Mouse (Mus musculus): ENCODE measurements around the gene Fermt3. TPM values are rescaled to one million over a fixed set of nuclear protein-coding genes. Genes with fewer than 3 reads are reported as not detected.

The Fermt3 gene
- 7.1 and 19.9 TPM in 2 replicates for polyA plus RNA-seq (2015; fragmentation: Nextera tagmentation; extraction: Ambion mirVana)

DNA sequence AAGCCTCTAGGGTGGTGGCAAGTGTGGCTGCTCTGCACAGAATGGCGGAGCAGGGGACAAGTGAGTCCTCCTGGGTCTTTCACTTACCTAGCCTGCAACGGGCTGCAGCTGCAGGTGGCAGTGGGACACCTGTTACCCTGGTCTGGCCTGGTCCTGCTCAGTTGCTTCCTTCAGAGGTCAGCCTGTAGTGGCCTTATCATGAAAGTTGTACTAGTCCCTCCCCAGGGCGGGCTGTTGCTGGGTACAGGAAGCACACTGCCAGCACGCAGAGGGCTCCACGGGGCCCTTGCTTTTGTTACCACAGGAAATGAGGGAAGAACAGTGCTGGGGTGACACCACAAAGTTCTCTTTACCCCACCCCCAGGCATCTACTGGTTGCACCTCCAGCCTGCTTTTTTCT, at the start of gene Fermt3:
TSS of gene Fermt3 (minus strand) at position 279 of the 400 bp plus-strand sequence.

DNA sequence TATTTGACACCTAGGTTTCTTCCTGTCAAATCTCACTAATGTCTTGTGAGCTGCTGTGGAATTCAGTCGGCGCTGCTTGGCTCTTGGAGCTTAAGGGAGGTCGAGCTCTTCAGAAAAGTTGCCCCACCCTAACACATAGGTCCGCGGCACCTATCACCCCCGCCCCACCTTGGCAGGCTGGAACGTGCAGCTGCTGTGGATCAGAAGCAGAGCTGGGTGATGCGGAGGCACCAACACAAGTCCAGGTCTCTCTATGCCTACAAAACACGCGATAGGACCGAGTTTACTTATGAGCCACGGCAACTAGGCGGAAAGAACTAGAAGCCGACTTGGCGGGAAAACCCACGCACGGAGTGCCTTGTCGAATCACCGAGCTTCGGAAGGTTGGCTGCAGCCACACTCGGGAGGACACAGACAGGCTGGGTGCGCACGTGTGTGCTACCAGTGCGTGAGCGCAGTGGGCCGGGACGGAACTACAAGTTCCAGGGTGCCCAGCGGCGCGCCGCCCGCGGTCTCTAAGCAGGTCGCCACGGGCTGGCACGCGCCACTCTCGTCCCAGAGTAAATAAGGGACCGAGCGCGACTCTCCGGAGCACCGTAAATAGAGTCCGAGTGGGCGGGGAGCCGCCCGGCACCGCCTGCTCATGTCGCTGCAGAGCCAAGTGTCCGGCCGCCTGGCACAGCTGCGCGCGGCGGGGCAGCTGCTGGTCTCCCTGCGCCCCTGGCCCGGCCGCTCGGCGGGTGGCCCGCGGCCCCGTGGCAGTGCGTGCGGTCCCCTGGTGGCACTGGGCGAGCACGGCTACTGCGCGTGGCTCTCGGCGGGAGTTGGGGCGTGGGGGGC, 37.2 kb upstream of the Fermt3 start, which contains the start of gene Macrod1:
TSS of gene Macrod1 (plus strand) at position 563 of the 840 bp plus-strand sequence.

DNA sequence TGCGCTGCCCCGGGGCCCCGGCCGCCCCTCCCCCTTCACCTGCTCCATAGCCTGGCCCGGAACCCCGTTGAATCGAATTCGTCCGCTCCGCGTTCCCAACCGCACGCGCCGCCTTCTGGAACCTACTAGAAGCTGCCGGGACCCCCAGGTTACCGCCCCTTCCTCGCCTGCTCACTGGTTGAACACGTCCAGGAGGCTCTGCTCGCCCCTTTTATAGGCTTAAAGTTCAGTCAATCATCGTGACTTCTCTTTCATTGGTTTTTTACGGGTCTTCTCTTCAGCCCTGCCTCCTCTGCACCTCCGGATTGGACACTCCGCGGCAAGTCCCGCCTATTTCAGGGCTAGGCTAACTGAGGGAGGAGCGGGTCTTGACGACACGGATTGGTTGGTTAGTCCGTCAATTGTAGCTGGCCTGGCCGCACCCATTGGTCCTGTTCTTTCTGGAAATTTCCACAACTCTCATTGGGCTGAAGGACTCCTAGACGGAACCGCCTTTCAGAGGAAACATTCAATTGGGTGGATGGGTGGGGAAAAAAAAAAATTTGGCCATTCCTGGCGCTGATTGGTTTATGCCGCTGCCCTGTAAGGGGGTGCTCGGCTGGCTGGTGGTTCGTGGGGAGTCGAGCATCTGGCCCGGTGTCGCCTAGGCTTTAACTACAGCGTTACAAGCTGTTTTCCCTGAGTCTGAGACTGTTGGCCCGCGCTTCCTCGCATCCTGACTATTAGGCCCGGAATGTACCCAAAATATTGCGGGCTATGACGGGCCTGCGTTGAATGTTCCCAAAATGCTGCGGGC, 20.8 kb upstream of the Fermt3 start, which contains the start of gene Stip1:
TSS of gene Stip1 (minus strand) at position 127 of the 796 bp plus-strand sequence.

DNA sequence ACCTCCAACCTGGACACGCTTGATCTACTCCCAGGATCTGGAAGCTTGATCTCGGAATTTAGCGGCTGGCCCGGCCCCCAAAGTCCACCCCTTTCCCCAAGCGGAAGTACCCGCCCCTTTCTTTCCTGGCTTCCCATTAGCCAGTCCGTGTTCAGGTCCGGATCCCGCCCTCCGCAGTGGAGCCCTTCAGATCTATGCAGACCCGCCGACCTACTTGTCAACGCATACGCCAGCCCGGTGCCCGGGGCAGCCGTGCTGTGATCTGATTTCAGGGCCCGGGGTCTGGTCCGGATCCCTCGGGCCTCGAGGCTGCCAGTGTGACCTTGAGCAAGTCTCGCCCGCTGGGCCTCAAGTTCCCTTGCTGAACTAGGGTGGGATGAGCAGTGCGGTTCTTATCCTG, 23.3 kb downstream of the Fermt3 start, which contains the start of the genes Nudt22 and Trpt1:
TSS of gene Nudt22 (minus strand) at position 112 of the 400 bp plus-strand sequence.
TSS of gene Trpt1 (plus strand) at position 126 of the 400 bp plus-strand sequence.

DNA sequence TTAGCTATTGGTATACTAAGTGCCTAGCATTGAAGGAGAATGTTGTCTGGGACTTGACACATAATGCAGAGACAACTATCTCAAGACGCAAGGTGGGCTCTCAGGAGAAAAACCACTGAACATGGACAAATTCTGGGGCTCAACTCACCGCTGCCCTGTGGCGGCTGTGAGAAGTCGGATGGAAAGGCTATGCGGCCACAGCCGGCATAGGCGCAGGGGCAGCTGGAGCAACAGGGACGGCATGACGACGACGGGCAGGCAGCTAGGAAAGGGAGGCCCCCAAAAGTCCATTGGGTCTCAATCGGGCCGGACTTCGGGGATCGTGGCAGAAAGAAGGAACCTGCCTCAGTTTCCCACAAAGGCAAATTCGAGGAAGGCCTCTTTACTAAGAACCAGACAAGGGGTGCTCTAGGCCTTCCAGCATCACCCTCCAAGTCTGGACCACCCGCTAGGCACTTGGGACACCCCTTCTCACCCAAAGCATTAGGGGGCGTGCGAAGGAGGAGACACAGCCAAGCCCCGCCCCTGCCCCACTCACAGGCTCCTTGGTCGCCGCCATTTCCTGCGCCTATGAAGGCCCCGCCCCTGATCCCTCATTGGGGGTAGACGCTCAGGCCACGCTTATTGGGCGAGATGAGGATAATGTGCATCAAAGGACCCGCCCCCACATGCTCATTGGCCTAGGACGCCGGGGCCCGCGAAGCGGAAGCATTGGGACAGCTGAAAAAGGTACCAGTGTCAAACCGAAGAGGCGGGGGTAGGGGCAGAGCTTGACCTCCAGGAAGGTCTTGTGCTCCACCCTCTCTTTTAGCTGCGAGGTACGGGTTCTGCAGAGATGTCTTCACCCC, 27.0 kb downstream of the Fermt3 start, which contains the start of gene Dnajc4:
TSS of gene Dnajc4 (minus strand) at position 562 of the 848 bp plus-strand sequence.

DNA sequence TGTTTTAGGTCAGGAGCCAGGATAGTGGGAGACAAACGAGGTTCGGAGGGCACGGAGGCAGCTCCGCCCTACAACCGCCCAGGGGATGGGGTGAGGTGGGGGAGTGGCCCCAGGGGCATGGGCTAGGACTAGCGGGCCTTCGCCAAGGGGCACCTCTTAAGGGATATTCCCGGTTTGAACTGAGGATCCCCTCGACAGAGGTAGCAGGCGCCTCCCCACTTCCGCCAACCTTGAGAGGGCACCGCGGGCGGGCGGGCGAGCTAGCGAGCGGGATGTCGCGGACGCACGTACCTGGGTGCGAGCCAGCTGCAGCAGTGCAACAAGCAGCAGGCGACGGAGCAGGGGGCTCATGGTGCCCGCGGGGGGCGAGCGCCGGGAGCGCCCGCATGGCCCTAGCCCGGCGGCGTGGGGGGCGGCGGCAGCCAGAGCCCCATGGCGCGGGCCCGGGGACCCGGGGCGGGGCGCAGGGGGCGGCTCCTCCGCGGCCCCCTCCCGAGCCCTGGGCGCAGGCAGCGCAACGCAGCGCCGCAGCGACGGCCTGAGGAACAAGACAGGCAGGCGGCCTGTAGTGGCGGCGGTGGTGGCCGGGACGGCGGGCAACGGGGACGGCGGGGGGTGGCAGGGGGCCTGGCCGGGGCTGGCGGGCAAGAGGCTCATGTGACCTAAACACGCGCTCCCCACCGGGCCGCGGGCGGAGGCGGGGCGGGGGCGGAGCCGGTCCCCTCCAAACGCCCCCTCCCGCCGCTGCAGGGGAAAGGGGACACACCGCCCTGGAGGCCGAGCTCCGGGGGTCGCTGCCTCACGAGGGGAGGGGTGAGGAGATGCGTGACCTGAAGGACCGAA, 32.0 kb downstream of the Fermt3 start, which contains the start of gene Vegfb:
TSS of gene Vegfb (minus strand) at position 591 of the 843 bp plus-strand sequence.

DNA sequence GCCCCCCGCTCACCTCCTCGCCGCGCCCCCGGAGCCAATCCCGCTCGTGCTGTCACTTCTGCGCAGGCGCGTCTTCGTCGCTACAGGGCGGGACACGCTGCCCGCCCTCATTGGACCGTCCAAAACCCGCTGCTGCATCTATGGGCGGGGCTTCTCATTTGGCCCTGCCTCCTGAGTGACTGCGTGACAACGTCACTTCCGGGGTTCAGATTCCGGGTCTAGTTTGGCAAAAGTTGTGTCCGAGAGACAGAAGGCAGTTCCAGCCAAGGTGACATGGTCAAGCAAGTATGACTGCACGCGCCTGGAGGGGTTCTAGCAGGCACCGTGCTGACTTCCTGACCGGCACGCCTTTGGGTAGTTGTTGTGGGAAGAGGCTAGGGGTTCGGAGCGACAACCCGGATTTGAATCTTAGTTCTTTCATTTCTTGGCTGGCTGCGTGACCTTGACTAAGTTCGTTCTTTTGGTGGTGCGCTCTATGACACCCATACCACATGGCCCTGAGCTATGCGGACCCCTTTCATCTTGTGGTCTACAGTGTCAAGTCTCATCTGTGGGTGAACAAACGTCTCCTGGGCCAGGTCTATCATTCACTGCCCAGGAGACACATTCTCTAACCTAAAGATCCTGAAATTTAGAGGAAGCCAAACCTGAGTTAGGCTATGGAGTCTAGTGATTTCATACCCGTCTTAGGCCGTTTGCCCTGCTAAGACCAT, 38.7 kb downstream of the Fermt3 start, which contains the start of gene Fkbp2:
TSS of gene Fkbp2 (minus strand) at position 121 of the 713 bp plus-strand sequence.

DNA sequence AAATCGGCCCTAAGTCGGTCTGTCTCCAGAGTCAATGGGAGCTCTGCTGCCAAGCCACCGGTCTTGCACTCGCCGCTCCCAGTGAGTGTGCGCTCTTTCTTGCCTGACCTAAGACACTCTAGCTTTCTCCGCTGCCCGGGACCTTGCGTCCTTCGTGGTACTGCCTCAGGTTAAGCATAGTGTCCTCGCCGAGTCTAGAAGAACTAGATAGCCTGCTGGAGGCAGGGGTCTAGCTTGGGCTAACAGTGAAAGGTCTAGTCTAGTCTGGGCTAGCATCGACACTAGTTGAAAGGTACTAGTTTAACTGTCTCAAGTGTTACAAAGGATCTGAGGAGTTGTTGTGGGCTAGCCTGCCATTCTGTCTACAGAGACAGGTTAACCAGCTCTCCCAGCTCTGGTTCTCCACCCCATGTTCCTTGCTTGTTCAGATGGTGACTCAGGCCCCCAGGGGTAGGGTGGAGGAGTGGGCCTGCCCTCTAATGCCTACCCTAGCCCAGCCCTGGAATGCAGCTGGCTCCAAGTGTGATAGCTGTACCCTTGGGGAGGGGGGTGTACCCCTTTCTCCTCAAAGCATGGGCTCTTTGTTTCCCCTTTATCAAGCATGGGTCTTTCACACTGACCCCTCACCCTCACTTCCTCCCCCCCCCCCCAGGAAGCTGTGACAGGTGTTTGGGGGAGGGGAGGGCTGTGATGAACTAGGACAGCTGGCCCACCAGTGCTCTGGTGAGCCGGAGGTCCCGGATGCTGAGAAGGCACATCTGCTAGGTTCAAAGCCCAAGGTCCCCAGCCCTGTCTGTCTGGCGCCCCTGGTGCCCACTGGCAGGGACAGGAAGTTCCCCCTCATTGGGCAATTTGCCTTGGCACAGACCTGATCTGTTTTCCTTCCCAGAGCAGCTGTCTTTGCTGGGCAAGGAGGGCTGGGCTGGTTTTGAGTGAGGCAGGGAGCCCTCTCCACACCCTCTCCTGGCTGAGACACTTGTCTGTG, 43.4 kb downstream of the Fermt3 start, which contains the start of gene Plcb3:
TSS of gene Plcb3 (minus strand) at position 934 of the 985 bp plus-strand sequence.

DNA sequence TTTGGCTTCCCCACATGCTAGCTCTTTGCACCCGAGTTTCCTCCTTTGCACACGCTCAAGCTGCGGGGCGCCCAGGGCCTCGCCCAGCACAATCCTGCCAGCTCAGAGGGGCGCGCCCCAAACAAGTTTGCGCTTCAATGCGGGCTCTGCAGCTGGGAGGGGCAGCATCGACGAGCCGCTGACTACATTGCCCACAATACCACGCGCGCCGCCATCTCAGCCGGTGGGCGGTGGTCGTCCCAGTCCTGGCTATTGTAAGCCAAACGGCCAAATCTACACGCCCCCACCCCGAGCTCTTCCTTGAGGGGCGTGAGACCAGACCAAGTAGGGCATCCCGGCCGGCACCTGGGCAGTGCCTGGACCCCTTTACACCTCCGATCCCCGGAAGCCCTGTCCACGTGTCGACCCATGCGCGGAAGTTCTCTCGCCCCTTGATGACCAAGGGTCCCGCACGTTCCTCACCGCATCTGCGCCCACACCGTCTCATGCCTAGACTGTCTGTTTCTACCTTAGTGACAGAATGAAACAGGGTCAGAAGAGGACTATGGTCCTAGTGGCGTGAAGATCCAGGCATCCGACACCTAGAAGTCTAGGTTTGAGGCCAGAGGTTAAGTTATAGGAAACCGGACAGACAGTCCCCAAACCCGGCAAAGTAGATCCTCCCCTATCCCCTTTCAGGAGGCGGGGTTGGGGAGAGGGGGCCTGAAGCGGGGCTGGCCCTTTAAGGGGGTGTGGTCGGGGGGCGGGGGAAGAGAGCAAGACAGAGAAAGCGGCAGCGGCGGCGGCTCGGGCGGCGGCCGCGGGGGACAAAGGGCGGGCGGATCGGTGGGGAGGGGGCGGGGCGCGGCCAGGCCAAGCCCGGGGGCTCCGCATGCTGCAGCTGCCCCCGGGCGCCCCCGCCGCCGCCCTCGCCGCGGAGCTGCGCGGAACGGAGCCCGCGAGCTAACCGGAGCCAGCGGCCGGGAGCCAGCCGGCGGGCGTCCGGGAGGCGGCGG, 44.8 kb downstream of the Fermt3 start, which contains the start of gene Ppp1r14b:
TSS of gene Ppp1r14b (plus strand) at position 758 of the 995 bp plus-strand sequence.

Other genes with a start within 250 kb of the Fermt3 start
- 40.3 and 43.7 TPM in 2 replicates for gene Rps6ka4, start 178.8 kb downstream of the Fermt3 start, polyA plus RNA-seq (2015; fragmentation: Nextera tagmentation; extraction: Ambion mirVana)
- 0.83 and 1.3 TPM in 2 replicates for gene Ccdc88b, start 161.3 kb downstream of the Fermt3 start, polyA plus RNA-seq (2015; fragmentation: Nextera tagmentation; extraction: Ambion mirVana)
- 77.8 and 79.0 TPM in 2 replicates for gene Trmt112, start 109.8 kb downstream of the Fermt3 start, polyA plus RNA-seq (2015; fragmentation: Nextera tagmentation; extraction: Ambion mirVana)
- 550 and 643 TPM in 2 replicates for gene Prdx5, start 109.4 kb downstream of the Fermt3 start, polyA plus RNA-seq (2015; fragmentation: Nextera tagmentation; extraction: Ambion mirVana)
- 14.4 and 16.9 TPM in 2 replicates for gene Esrra, start 97.7 kb downstream of the Fermt3 start, polyA plus RNA-seq (2015; fragmentation: Nextera tagmentation; extraction: Ambion mirVana)
- gene Catsperz, start 94.1 kb downstream of the Fermt3 start, polyA plus RNA-seq (2015; fragmentation: Nextera tagmentation; extraction: Ambion mirVana) = 2.5 and 3.3 TPM in 2 replicates
- gene Kcnk4, start 85.0 kb downstream of the Fermt3 start, polyA plus RNA-seq (2015; fragmentation: Nextera tagmentation; extraction: Ambion mirVana) = 0.44 and 0.81 TPM in 2 replicates
- 67.7 and 73.8 TPM in 2 replicates for gene Bad, start 77.6 kb downstream of the Fermt3 start, polyA plus RNA-seq (2015; fragmentation: Nextera tagmentation; extraction: Ambion mirVana)
- gene Gpr137, start 77.0 kb downstream of the Fermt3 start, polyA plus RNA-seq (2015; fragmentation: Nextera tagmentation; extraction: Ambion mirVana) = 23.7 and 24.3 TPM in 2 replicates
- 81.0 and 92.9 TPM in 2 replicates for gene Ppp1r14b, start 44.5 kb downstream of the Fermt3 start, polyA plus RNA-seq (2015; fragmentation: Nextera tagmentation; extraction: Ambion mirVana)
- gene Plcb3, start 43.0 kb downstream of the Fermt3 start, polyA plus RNA-seq (2015; fragmentation: Nextera tagmentation; extraction: Ambion mirVana) = 31.8 TPM in 2 replicates
- 74.7 and 85.4 TPM in 2 replicates for gene Fkbp2, start 39.0 kb downstream of the Fermt3 start, polyA plus RNA-seq (2015; fragmentation: Nextera tagmentation; extraction: Ambion mirVana)
- gene Vegfb, start 31.8 kb downstream of the Fermt3 start, polyA plus RNA-seq (2015; fragmentation: Nextera tagmentation; extraction: Ambion mirVana) = 34.4 and 38.7 TPM in 2 replicates
- 26.6 and 32.5 TPM in 2 replicates for gene Dnajc4, start 26.9 kb downstream of the Fermt3 start, polyA plus RNA-seq (2015; fragmentation: Nextera tagmentation; extraction: Ambion mirVana)
- gene Nudt22, start 23.4 kb downstream of the Fermt3 start, polyA plus RNA-seq (2015; fragmentation: Nextera tagmentation; extraction: Ambion mirVana) = 17.2 and 19.9 TPM in 2 replicates
- 10.9 and 11.3 TPM in 2 replicates for gene Trpt1, start 23.3 kb downstream of the Fermt3 start, polyA plus RNA-seq (2015; fragmentation: Nextera tagmentation; extraction: Ambion mirVana)
- gene Stip1, start 20.5 kb upstream of the Fermt3 start, polyA plus RNA-seq (2015; fragmentation: Nextera tagmentation; extraction: Ambion mirVana) = 79.0 and 85.8 TPM in 2 replicates
- 5.4 and 6.9 TPM in 2 replicates for gene Macrod1, start 37.3 kb upstream of the Fermt3 start, polyA plus RNA-seq (2015; fragmentation: Nextera tagmentation; extraction: Ambion mirVana)
- gene Flrt1, start 86.3 kb upstream of the Fermt3 start, polyA plus RNA-seq (2015; fragmentation: Nextera tagmentation; extraction: Ambion mirVana) = 0.68 and 0.73 TPM in 2 replicates
- gene Otub1, start 186.8 kb upstream of the Fermt3 start, polyA plus RNA-seq (2015; fragmentation: Nextera tagmentation; extraction: Ambion mirVana) = 112 and 117 TPM in 2 replicates
- 1,989 and 2,052 TPM in 2 replicates for gene Cox8a, start 198.1 kb upstream of the Fermt3 start, polyA plus RNA-seq (2015; fragmentation: Nextera tagmentation; extraction: Ambion mirVana)
- gene Naa40, start 221.7 kb upstream of the Fermt3 start, polyA plus RNA-seq (2015; fragmentation: Nextera tagmentation; extraction: Ambion mirVana) = 17.7 and 19.7 TPM in 2 replicates
- 1.3 and 1.6 TPM in 2 replicates for gene Rcor2, start 247.9 kb upstream of the Fermt3 start, polyA plus RNA-seq (2015; fragmentation: Nextera tagmentation; extraction: Ambion mirVana)